Mouse (Mus musculus): ENCODE data around the gene Wdr93. TPM values are rescaled to one million over a fixed set of nuclear protein-coding genes. Genes with fewer than 3 reads are reported as not detected.

Wdr93 gene
- total RNA-seq, 2 experiments from 2014 or later = 0.30 to 0.38 TPM

DNA sequence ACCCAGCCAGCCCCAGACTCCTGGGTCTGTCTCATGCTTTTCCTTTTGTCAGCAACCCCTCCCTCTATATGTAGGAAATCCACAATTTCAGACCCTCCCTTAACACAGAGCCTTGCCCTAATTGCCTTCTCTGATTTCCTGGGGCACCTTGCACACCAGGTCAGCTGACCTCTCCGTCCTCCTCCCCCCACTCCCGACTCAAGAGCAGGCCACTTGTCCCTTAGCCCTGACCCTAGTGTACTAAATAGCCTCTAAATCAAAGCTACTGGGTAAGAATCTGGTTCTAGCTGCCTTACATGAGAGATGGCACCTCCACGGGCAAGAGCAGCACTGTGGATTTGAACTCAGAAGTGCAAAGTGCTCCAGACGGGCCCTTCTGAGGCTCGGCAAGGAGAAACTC is 59.1 kb downstream of the Wdr93 start:
- DNase-seq = no peak

DNA sequence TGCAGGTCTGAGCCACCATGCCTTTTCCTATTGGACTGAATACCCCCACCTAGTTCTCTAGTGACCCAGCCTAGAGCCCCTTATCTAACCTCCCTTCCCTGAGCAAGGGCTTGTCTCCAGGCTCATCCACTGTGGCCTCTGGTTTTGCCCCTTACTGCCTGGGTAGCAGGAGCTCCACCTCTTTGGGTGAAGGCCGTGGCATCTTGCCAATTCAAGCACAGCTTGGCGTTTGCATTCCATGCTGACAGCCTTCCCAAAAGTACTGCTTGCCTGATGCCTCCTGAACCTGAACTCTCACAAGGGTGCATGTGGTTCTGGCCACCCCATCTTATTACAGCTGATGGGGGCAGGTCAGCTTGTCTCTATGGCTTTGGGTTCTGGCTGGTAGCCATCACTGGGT is 60.9 kb downstream of the Wdr93 start:
- no peak for DNase-seq

DNA sequence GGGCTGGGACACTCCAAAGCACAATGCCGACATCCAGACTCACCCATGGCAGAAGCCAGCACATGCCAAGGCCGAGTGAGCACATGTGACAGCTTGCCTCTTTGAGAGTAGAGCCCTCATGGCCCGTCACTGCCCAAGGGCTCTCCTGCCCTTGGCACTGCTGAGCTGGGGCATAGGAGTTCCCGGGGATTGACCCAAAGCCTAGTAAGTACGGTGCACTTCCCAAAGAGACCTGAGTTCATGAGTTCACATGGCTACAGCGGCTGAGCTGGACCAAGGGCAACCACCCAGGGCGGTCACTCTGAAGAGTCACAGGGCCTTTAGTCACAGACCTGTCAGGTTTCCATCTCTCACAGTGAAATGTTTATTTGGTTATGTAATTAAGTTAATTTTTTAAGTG is 65.6 kb downstream of the Wdr93 start:
- no peak for DNase-seq

DNA sequence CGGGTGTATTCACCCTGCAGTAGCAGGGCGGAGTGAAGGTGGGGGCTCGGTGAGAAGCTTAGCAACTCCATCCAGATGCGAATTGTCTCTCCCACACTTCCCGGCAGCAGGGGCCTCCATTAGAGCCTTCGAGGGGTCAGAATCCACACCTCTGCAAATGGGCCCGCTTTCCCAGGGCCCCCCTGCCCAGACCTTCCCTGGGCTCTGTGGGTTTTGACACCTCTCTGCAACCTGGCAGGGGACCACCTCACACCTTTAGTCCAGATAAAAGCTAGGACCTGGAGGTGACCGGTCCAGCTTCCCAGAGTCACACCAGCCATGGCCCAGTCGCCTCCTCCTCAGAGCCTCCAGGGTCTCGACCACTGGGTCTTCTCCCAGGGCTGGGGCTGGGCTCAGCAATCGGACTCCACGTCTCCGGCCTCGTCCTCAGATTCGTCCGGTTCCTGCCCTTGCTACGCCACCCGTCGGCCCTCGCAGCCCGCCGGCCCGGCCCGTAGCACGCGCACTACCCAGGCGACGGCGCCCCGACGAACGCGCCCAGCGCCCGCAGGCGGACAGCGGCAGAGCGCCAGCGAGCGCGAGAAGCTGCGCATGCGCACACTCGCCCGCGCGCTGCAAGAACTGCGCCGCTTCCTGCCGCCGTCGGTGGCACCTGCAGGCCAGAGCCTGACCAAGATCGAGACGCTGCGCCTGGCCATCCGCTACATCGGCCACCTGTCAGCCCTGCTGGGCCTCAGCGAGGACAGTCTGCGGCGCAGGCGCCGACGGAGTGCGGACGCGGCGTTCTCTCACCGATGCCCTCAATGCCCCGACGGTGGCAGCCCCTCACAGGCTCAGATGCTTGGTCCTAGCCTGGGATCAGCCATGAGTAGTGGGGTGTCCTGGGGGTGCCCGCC is 67.9 kb downstream of the Wdr93 start, which contains the start of gene Mesp2:
Gene Mesp2, plus strand, starts transcription at position 117 of the 896 bp plus-strand sequence.
- DNase-seq = peak; percentile 71 to 73

DNA sequence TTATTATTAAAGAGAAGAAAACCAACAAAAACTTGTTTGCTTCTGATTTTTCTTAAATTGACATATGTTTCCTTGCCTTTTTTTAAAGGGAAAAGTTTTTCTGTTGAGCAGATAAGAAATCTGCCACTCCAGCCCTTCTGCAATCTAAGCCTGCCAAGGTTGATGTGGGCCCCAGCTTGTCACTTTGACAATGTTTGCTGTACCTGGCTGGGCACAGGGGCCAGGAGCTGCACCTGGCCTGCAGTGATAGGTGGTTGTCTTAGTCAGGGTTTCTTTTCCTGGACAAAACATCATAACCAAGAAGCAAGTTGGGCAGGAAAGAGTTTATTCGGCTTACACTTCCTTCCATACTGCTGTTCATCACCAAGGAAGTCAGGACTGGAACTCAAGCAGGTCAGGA is 70.4 kb downstream of the Wdr93 start:
- DNase-seq = no peak

DNA sequence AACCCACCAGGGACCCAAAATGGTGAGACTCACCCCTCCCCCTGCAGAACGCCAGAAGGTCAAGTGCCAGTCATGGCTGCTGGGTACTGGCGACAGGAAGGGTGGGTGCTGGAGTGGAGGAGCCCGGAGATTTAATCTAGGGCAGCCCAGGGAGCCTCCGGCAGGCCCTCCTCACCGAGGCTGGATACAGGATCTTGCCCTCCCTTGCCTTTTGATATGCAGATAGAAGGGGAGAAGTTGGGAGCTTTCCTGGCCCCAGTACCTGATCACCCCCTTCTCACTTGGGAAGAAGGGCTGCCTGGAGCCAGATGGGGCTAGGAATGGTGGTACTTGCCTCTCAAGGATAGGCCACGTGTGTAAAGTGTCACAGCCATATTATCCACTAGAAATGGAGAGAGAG is 75.4 kb downstream of the Wdr93 start:
- DNase-seq = no peak

DNA sequence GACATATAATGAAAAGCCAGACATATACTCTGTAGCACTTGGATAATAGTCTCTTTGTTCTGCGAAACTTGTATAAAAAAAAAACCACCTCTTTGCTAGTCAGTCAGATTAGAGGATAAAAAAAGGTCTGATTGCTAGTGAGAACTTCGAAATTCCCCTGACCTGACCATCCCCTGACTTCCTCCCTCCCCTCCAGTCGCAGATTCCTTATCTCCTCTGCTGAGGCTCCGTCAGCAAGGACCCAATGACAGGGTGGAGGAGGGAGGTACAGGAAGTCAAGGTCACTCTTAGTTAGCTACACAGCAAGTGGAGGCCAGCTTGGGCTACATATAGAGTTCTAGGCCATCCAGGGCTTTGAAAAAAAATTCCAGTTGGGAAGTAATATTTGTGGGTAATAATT is 76.6 kb downstream of the Wdr93 start:
- DNase-seq = no peak

DNA sequence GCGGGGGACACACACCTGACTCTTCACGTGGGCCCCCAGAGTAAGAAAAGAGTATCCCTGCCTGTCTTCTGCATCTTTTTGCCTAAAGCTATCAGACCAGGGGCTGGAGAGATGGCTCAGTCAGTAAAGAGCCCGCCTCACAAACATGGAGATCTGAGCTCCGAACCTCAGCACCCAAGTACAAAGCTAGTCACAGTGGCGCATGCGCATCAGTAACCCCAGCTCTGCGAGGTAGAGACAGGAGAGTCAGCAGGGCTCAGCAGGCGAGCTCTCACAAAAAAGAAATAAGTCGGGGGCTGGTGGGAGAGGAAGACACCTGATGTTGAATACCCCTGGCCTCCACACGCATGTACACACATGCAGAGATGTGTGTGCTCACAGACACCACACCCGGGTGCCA is 77.0 kb downstream of the Wdr93 start:
- DNase-seq = no peak

DNA sequence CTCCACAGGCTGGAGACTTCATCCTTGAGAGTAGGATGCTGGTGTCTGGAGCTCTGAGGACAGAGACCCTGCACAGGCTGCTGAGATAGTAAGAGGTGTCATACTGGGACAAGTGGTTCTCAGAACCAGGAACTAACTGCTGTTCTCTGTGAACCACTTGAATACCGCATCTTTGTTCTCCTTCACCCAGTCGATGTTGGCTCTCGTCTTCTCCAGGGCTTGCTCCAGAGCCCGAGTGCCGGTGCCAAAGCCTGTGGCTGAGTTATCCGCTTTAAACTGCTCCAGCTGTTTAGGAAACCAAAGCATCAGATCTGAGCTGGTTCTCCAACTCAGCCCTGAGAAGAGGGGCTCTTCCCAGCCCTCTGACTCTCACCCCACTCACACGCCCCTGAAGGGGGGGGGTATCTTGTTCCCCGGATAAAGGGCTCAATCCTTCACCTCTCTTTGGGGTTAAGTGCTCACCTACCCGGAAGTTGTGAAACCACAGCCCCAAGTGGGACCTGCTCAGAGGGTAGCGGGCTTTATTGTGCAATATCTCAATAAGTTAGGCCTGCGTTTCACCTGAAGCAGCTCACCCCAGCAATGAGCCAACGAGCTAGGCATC is 79.2 kb downstream of the Wdr93 start:
- no peak for DNase-seq

DNA sequence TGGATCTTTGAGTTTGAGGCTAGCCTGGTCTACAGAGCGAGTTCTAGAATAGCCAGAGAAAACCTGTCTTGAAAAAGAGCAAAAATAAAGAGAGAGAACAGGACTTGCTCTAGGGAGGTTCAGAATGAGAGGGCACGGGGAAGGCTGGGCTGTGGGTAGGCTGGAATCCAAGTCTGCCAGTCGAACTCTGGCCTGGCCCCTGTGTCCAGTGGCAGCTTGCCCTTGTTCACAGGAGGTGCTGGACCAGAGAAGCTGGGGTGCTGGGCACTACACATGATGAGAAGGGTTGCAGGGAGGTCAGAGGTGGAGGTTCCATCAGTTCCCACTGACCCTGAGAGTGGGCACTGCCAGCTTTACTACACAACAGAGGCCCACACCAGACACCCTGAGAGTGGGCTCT is 85.4 kb downstream of the Wdr93 start:
- no peak for DNase-seq

DNA sequence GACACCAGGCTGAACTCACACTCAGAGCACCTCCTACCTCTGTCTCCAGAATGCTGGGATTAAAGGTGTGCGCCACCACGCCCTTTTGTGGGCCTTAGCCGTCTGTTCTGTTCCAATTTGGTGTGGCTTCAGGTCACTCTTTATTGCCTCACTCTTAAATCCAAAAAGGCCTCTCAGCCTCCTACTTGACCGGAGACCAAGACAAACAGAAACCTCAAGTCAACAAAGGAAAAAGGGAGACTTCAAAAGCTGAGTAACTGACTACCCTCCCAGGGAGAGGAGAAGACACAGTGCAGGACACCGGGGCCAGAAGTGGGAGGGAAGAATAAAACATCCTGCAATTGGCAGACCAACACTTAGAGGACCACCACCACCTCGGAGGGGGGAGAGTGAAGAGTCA is 88.2 kb downstream of the Wdr93 start:
- no peak for DNase-seq

DNA sequence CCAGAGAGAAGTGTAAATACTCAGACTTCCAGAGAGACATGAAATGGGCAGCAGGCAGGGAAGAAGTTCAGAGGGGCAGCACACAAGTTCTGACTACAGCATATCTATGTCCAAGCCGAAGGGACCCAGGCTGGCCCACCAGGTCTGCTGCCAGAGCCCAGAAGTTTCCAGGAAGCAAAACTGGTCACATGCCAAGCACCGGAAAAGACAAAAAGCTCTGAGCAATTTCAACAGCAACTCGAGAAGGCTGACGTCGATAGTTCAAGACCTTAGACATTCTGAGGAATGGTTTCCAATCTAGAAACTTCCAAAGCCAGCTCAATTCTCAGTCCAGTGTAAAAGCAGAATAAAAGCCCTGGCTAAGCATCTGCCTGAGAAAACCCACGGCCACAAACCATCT is 88.6 kb downstream of the Wdr93 start:
- DNase-seq = no peak

DNA sequence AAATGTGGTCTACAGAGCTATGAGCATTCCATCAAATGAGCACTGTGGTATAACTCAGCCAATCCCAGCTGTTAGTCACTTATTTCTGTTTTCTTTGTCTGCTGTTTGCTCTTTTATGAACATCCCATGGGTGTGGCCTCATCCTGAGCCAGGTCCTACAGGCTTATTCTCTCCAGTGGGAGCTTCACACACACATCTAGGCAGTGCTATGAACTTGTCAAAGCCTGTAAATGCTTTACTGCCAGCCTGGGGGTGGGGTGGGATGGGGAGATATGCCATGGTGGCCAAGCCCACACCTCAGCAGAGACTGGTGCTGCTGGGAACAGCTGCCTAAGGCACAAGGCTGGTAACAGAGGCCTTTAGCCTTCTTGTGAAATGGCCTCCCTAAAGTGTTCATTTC is 90.0 kb downstream of the Wdr93 start:
- no peak for DNase-seq

DNA sequence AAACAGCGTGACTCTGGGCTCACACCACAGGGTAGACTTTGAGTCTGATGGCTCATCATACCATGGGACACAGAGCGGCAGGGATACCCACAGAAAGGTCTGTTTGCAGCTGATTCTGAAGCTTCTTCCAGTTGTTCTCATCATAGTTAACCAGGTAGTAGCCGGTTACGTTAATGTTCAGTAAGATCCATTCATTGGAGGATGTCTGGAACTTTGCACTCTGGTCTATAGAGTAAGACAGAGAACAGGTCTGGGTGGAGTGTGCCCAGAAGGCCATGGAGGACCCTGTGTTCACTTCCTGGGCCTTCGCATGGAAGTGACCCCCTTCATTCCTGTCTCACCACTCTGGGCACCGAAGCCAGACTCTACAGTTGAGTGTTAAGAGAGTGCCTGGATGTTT is 92.2 kb downstream of the Wdr93 start:
- DNase-seq = no peak

Other genes starting within 250 kb of the Wdr93 start
- 1 to 10 TPM; 1.1 to 1.2 TPM for gene Rhcg, start 125.5 kb upstream of the Wdr93 start, total RNA-seq (2021)
- gene Ticrr, start 83.0 kb upstream of the Wdr93 start, total RNA-seq (2021) = under 1 TPM; 0.10 to 0.20 TPM
- 1 to 10 TPM; 1.9 to 2.3 TPM for gene Kif7, start 27.4 kb upstream of the Wdr93 start, total RNA-seq (2021)
- gene Plin1, start 10.3 kb upstream of the Wdr93 start, total RNA-seq (2021) = under 1 TPM; 0.22 to 0.35 TPM
- gene Pex11a, start within 50 bp of the Wdr93 start, total RNA-seq (2021) = 10 to 100 TPM; 10.3 to 10.9 TPM
- gene Mesp1, start 50.6 kb downstream of the Wdr93 start, total RNA-seq (2021) = under 1 TPM in 1 of 2 experiments, not detected in 1; 0.30 TPM
- gene Mesp2, start 67.6 kb downstream of the Wdr93 start, total RNA-seq (2021) = 1 to 10 TPM; 1.1 to 1.6 TPM
- 1 to 10 TPM; 3.1 to 4.8 TPM for gene Anpep, start 117.9 kb downstream of the Wdr93 start, total RNA-seq (2021)
- 10 to 100 TPM; 47.4 to 49.6 TPM for gene Ap3s2, start 177.5 kb downstream of the Wdr93 start, total RNA-seq (2021)
- gene Arpin, start 192.2 kb downstream of the Wdr93 start, total RNA-seq (2021) = 10 to 100 TPM; 12.0 to 13.4 TPM

All from layer of hippocampus, postnatal 36 days (tissue).